Mouse (Mus musculus) heart, postnatal 0 days (tissue): ENCODE results near the gene Tfrc. TPM values are rescaled to one million over a fixed set of nuclear protein-coding genes. Genes with fewer than 3 reads are reported as not detected.

ENCODE experiments used
- ATAC-seq: fragments of 200-750 bp; cut with Nextera tagmentation; 2 replicates; pipeline ENCODE4 v1.8.0; 2017; ENCODE audit warnings: low read depth, moderate number of reproducible peaks, moderate library complexity; ENCODE audit not compliant: insufficient read depth
- DNase-seq: peaks from one replicate; pipeline ENCODE4 v3.0.0-alpha.2; 2016; ENCODE audit warnings: low spot score
- H3K27ac ChIP-seq: fragments of 300-500 bp; sonication (generic); 2 replicates; pipeline ENCODE4 v1.5.1; 2014; ENCODE audit warnings: low read depth, mild to moderate bottlenecking
- H3K27me3 ChIP-seq: fragments of 300-500 bp; sonication (generic); 2 replicates; pipeline ENCODE4 v1.6.1; 2014; ENCODE audit warnings: low read length, mixed read lengths; ENCODE audit not compliant: control insufficient read depth, insufficient read depth
- H3K36me3 ChIP-seq: fragments of 300-500 bp; sonication (generic); replicated peaks from 2 replicates; pipeline ENCODE4 v1.6.1; 2014; ENCODE audit warnings: low read length, mixed read lengths; ENCODE audit not compliant: control insufficient read depth, insufficient read depth
- H3K4me1 ChIP-seq: fragments of 300-500 bp; sonication (generic); 2 replicates; pipeline ENCODE4 v1.6.1; 2014; ENCODE audit warnings: antibody characterized with exemption; ENCODE audit not compliant: control insufficient read depth, insufficient read depth
- H3K4me2 ChIP-seq: fragments of 300-500 bp; sonication (generic); 2 replicates; pipeline ENCODE4 v1.6.1; 2014; ENCODE audit warnings: low read depth, mild to moderate bottlenecking, low read length, moderate library complexity
- H3K4me3 ChIP-seq: fragments of 300-500 bp; sonication (generic); 2 replicates; pipeline ENCODE4 v1.5.1; 2014; ENCODE audit warnings: low read depth, low read length
- H3K9ac ChIP-seq: fragments of 300-500 bp; sonication (generic); replicated peaks from 2 replicates; pipeline ENCODE4 v1.6.1; 2014; ENCODE audit warnings: low read depth, low read length, mixed read lengths
- H3K9me3 ChIP-seq: fragments of 300-500 bp; sonication (generic); replicated peaks from 2 replicates; pipeline ENCODE4 v1.6.1; 2016; ENCODE audit warnings: low read length; ENCODE audit not compliant: control insufficient read depth
- CTCF ChIP-seq: IDR thresholded peaks from 2 replicates; pipeline ENCODE4 v1.5.1; 2016; ENCODE audit warnings: antibody characterized with exemption, control low read depth, low read depth
- EP300 ChIP-seq: IDR thresholded peaks from 2 replicates; pipeline ENCODE4 v1.6.1; 2016; ENCODE audit warnings: antibody characterized with exemption, low read depth
- WGBS: fragments of 180-500 bp; shearing (Covaris S2); extraction: QIAGEN DNeasy Blood & Tissue Kit; methylation state at CpG from one replicate; pipeline ENCODE4 v1.1.7; 2014; 5-methylcytosine and 5-hydroxymethylcytosine counted together
- polyA plus RNA-seq: library from polyadenylated mRNA; unstranded; fragments of >200 nt; fragmentation: Nextera tagmentation; extraction: Ambion mirVana; gene quantifications from 2 replicates; pipeline ENCODE4 v1.2.1, GENCODE M21; 2015
- total RNA-seq: library from RNA; depleted of rRNA; stranded (reverse); fragments of >200 nt; gene quantifications from 2 replicates; pipeline ENCODE4 v1.2.3, GENCODE M21; 2014; ENCODE audit warnings: low replicate concordance

Gene Tfrc
- total and polyA plus RNA-seq, 2 experiments from 2014 or later, result 57.1 to 71.7 TPM

DNA sequence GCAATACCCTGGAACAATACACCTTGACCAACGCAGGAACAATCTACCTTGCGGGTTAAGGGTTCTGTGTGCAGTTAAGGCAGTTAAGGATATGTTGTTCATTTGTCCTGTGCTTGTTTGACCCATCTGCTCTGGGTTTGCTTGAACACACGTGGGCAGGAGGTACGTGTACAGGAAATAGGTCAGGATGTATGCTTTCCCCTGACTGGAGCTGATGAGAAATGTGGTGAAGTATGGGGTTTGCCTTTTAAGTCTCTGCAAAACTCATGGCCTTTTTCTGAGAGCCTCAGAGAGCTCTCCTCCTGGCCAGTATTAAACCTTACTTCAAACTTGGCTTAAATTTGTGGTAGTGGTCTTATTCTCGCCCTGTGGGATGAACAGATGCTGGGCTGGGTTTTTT, 14.8 kb upstream of the Tfrc start:
- DNase-seq (no peak), ATAC-seq (no peak)
- Histone ChIP-seq H3K27me3 (no peaks in the 10 kb centered on the region), H3K9ac (no peak overlapping the region), H3K27ac (peak overlapping the region; percentile 5; the same call in 1 of the 2 replicates), H3K4me3 (no peak overlapping the region), H3K4me1 (peaks cover 5% of the 10 kb centered on the region; the same call in 1 of the 2 replicates), H3K36me3 (no peaks in the 10 kb centered on the region), H3K4me2 (no peak overlapping the region), H3K9me3 (no peaks in the 10 kb centered on the region)
- WGBS, result 68% methylated on average over 5 of the region's 5 CpGs
- TF ChIP-seq CTCF (no peak), EP300 (no peak)

DNA sequence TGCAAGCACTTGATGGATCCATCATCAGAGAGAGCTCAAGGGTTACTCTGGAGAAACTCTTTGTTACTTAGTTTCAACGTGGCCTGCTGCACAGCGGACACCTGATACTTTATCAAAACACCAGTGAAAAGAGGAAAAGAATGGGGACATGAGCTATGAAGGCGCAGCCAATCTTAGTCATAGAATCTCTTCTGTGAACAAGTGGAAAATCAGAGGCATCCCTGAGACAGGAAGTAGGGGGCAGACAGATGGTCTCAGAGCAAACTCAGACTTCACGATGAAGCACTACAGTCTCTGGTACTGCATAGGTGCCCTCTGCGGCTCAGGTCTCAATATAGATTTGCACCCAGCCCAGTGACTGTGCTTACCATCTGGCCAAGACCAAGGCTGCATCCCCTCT, 14.0 kb upstream of the Tfrc start:
- H3K4me3 ChIP-seq, result no peak overlapping the region
- no peak overlapping the region for H3K27ac ChIP-seq
- WGBS, result 60% methylated on average over 5 of the region's 5 CpGs
- no peak for DNase-seq
- H3K4me2 ChIP-seq, result no peak overlapping the region
- TF ChIP-seq CTCF (no peak), EP300 (no peak)
- no peaks in the 10 kb centered on the region for H3K27me3 ChIP-seq
- H3K9ac ChIP-seq, result no peak overlapping the region
- no peak for ATAC-seq
- no peaks in the 10 kb centered on the region for H3K36me3 ChIP-seq
- H3K9me3 ChIP-seq, result no peaks in the 10 kb centered on the region
- H3K4me1 ChIP-seq, result peaks cover 5% of the 10 kb centered on the region; the same call in 1 of the 2 replicates

DNA sequence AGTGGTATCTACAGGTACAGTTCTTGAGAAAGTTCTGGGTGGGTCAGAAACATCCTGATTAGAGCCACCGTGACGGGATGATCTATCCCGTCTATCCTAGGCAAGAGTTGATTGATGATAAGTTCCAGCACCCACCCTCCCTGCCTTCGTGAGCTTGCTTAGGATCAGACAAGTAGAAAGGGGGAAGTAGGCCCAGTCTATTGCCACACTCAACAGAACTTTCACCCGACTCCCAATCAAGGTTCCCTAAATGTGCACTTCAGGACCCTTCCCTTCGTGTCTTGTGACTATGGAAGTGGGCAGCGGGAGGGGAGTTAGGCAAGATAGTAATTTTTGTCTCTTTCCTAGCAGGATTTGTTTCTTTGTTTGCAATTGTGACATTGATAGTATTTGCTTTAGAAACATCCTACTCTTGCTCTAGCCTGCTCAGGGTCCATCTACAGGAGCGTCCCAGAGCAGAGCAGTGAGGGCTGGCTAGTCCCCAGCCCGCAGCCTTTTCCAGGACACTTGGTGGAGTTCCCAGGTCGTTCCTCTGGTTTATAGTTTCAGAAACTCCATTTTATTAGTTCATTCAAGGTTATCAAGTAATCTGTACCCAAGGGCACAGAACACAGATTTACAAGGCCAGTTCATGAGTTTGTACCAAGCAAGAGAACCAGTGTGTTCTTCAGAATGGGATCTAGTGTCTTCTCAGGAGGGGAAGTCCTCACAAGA, 13.4 kb upstream of the Tfrc start:
- H3K4me2 ChIP-seq, result no peak overlapping the region
- H3K9me3 ChIP-seq, result no peaks in the 10 kb centered on the region
- H3K4me3 ChIP-seq, result no peak overlapping the region
- no peak overlapping the region for H3K27ac ChIP-seq
- 84% methylated on average over 10 of the region's 10 CpGs for WGBS
- no peaks in the 10 kb centered on the region for H3K27me3 ChIP-seq
- H3K4me1 ChIP-seq, result peaks cover 5% of the 10 kb centered on the region; the same call in 1 of the 2 replicates
- no peaks in the 10 kb centered on the region for H3K36me3 ChIP-seq
- H3K9ac ChIP-seq, result no peak overlapping the region
- DNase-seq, result no peak
- no peak for TF ChIP-seq EP300
- TF ChIP-seq CTCF, result no peak
- no peak for ATAC-seq

DNA sequence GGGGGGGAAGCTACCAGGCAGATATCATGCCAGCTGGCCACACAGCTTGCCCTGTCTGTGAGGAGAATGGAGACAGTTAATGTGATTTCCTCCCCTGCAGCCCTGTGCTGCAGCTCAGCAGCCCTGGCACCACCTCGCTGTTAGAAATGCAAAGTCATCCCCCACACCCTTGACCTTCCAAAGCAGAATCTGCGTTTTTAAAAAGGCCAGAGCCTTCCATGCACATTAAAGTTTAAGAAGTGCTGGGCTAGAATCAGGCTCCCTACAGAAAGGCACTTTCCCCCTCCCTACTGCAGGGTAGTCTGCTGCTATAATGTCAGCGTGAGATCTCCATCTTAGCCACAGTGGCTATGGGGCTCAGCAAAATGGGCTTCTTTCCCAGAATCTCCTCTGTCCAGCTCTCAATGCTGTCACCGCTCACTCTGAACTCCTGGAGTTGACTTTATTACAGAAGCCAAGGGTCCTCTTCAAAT, 10.8 kb upstream of the Tfrc start:
- no peaks in the 10 kb centered on the region for H3K9me3 ChIP-seq
- TF ChIP-seq EP300 (no peak), CTCF (no peak)
- no peak overlapping the region for H3K4me3 ChIP-seq
- no peak overlapping the region for H3K27ac ChIP-seq
- peak; percentile 21 for DNase-seq
- 10% methylated on average over 4 of the region's 4 CpGs for WGBS
- no peaks in the 10 kb centered on the region for H3K36me3 ChIP-seq
- no peak overlapping the region for H3K9ac ChIP-seq
- ATAC-seq, result peak; percentile 70; the same call in 1 of the 2 replicates
- H3K27me3 ChIP-seq, result no peaks in the 10 kb centered on the region
- no peak overlapping the region for H3K4me2 ChIP-seq
- peaks cover 5% of the 10 kb centered on the region; the same call in 1 of the 2 replicates for H3K4me1 ChIP-seq

- no peak for DNase-seq
Observed at GRCm38 (mm10) chr16:32599151-32599550, 9.6 kb upstream of the Tfrc start.

More at GRCm38 (mm10) chr16:32599151-32599550, 9.6 kb upstream of the Tfrc start:
- 96% methylated on average over 1 of the region's 1 CpGs for WGBS
- H3K9ac ChIP-seq, result no peak overlapping the region
- H3K4me3 ChIP-seq, result no peak overlapping the region
- ATAC-seq, result no peak
- no peak overlapping the region for H3K4me2 ChIP-seq
- H3K4me1 ChIP-seq, result peaks cover 5% of the 10 kb centered on the region; the same call in 1 of the 2 replicates
- no peaks in the 10 kb centered on the region for H3K27me3 ChIP-seq
- H3K27ac ChIP-seq, result no peak overlapping the region
- H3K36me3 ChIP-seq, result no peaks in the 10 kb centered on the region
- TF ChIP-seq CTCF, result no peak
- TF ChIP-seq EP300, result no peak
- H3K9me3 ChIP-seq, result no peaks in the 10 kb centered on the region
